Mouse (Mus musculus) hindbrain, postnatal 0 days (tissue): Measurements from ENCODE around the gene Mapk1ip1l. TPM values are rescaled to one million over a fixed set of nuclear protein-coding genes. Genes with fewer than 3 reads are reported as not detected.

Experiments used
- ATAC-seq: fragments of 200-750 bp; cut with Nextera tagmentation; 2 replicates; pipeline ENCODE4 v1.8.0; 2017; ENCODE audit warnings: mild to moderate bottlenecking, moderate TSS enrichment, moderate library complexity
- DNase-seq: peaks from one replicate; pipeline ENCODE4 v3.0.0-alpha.2; 2015; ENCODE audit warnings: low spot score
- H3K27ac ChIP-seq: fragments of 300-500 bp; sonication (generic); 2 replicates; pipeline ENCODE4 v1.5.1; 2014; ENCODE audit warnings: mild to moderate bottlenecking
- H3K27me3 ChIP-seq: fragments of 300-500 bp; sonication (generic); 2 replicates; pipeline ENCODE4 v1.6.1; 2014; ENCODE audit warnings: low read length, mixed read lengths; ENCODE audit not compliant: insufficient read depth
- H3K36me3 ChIP-seq: fragments of 300-500 bp; sonication (generic); 2 replicates; pipeline ENCODE4 v1.6.1; 2014; ENCODE audit warnings: low read length, mixed read lengths; ENCODE audit not compliant: insufficient read depth
- H3K4me1 ChIP-seq: fragments of 300-500 bp; sonication (generic); 2 replicates; pipeline ENCODE4 v1.6.1; 2014; ENCODE audit warnings: antibody characterized with exemption, low read length, mixed read lengths; ENCODE audit not compliant: insufficient read depth
- H3K4me2 ChIP-seq: fragments of 300-500 bp; sonication (generic); 2 replicates; pipeline ENCODE4 v1.6.1; 2014; ENCODE audit warnings: low read depth, mild to moderate bottlenecking, low read length, moderate library complexity, mixed read lengths
- H3K4me3 ChIP-seq: fragments of 300-500 bp; sonication (generic); 2 replicates; pipeline ENCODE4 v1.5.1; 2014; ENCODE audit warnings: low read length
- H3K9ac ChIP-seq: fragments of 300-500 bp; sonication (generic); replicated peaks from 2 replicates; pipeline ENCODE4 v1.6.1; 2014; ENCODE audit warnings: mild to moderate bottlenecking, low read length, moderate library complexity, mixed read lengths
- H3K9me3 ChIP-seq: fragments of 300-500 bp; sonication (generic); 2 replicates; pipeline ENCODE4 v1.6.1; 2016; ENCODE audit warnings: low read length, mixed read lengths
- CTCF ChIP-seq: IDR thresholded peaks from 2 replicates; pipeline ENCODE4 v1.5.1; 2016; ENCODE audit warnings: antibody characterized with exemption, control low read depth, low read depth
- WGBS: fragments of 180-500 bp; shearing (Covaris S2); extraction: QIAGEN DNeasy Blood & Tissue Kit; methylation state at CpG from one replicate; pipeline ENCODE4 v1.1.7; 2014; 5-methylcytosine and 5-hydroxymethylcytosine counted together
- polyA plus RNA-seq: library from polyadenylated mRNA; unstranded; fragments of >200 nt; fragmentation: Nextera tagmentation; extraction: Ambion mirVana; gene quantifications from 2 replicates; pipeline ENCODE4 v1.2.1, GENCODE M21; 2015
- total RNA-seq: library from RNA; depleted of rRNA; stranded (reverse); fragments of >200 nt; gene quantifications from 2 replicates; pipeline ENCODE4 v1.2.3, GENCODE M21; 2014

Mapk1ip1l gene
- total and polyA plus RNA-seq, 2 experiments from 2014 or later, result 33.9 to 50.3 TPM

GRCm38 (mm10) chr14:47285271-47285670, 12.8 kb upstream of the Mapk1ip1l start:
- no peak overlapping the region for H3K4me2 ChIP-seq
- H3K4me3 ChIP-seq, result no peak overlapping the region
- no peaks in the 10 kb centered on the region for H3K9me3 ChIP-seq
- H3K27me3 ChIP-seq, result no peaks in the 10 kb centered on the region
- H3K9ac ChIP-seq, result no peak overlapping the region
- H3K27ac ChIP-seq, result no peak overlapping the region
- no peaks in the 10 kb centered on the region for H3K4me1 ChIP-seq
- WGBS, result 94% methylated on average over 2 of the region's 2 CpGs
- no peak for DNase-seq
- TF ChIP-seq CTCF, result no peak
- no peak for ATAC-seq
- H3K36me3 ChIP-seq, result peaks cover 4% of the 10 kb centered on the region; the same call in 1 of the 2 replicates

GRCm38 (mm10) chr14:47286215-47286614, 11.9 kb upstream of the Mapk1ip1l start:
- no peak for DNase-seq
- ATAC-seq, result no peak
- no peaks in the 10 kb centered on the region for H3K4me1 ChIP-seq
- 95% methylated on average over 1 of the region's 1 CpGs for WGBS
- no peak overlapping the region for H3K4me3 ChIP-seq
- H3K36me3 ChIP-seq, result peaks cover 9% of the 10 kb centered on the region; the same call in 1 of the 2 replicates
- no peak overlapping the region for H3K27ac ChIP-seq
- H3K9me3 ChIP-seq, result no peaks in the 10 kb centered on the region
- H3K9ac ChIP-seq, result no peak overlapping the region
- no peak overlapping the region for H3K4me2 ChIP-seq
- H3K27me3 ChIP-seq, result no peaks in the 10 kb centered on the region
- TF ChIP-seq CTCF, result no peak

GRCm38 (mm10) chr14:47287021-47287420, 11.0 kb upstream of the Mapk1ip1l start:
- H3K27me3 ChIP-seq, result no peaks in the 10 kb centered on the region
- DNase-seq, result no peak
- H3K4me3 ChIP-seq, result no peak overlapping the region
- H3K4me2 ChIP-seq, result no peak overlapping the region
- no peak overlapping the region for H3K27ac ChIP-seq
- TF ChIP-seq CTCF, result no peak
- H3K9me3 ChIP-seq, result no peaks in the 10 kb centered on the region
- no peak for ATAC-seq
- H3K4me1 ChIP-seq, result no peaks in the 10 kb centered on the region
- 89% methylated on average over 5 of the region's 5 CpGs for WGBS
- no peak overlapping the region for H3K9ac ChIP-seq
- peaks cover 9% of the 10 kb centered on the region; the same call in 1 of the 2 replicates for H3K36me3 ChIP-seq

- Histone ChIP-seq H3K9ac (no peak overlapping the region), H3K9me3 (no peaks in the 10 kb centered on the region), H3K4me3 (no peak overlapping the region), H3K27ac (no peak overlapping the region), H3K36me3 (peaks cover 9% of the 10 kb centered on the region; the same call in 1 of the 2 replicates), H3K27me3 (no peaks in the 10 kb centered on the region), H3K4me2 (no peak overlapping the region), H3K4me1 (no peaks in the 10 kb centered on the region)
- no peak for TF ChIP-seq CTCF
- WGBS, result 80% methylated on average over 1 of the region's 1 CpGs
- no peak for ATAC-seq
- DNase-seq, result no peak
Measured at GRCm38 (mm10) chr14:47291772-47292171, 6.3 kb upstream of the Mapk1ip1l start.

GRCm38 (mm10) chr14:47294136-47294535, 3.9 kb upstream of the Mapk1ip1l start:
- H3K9ac ChIP-seq, result no peak overlapping the region
- ATAC-seq, result no peak

GRCm38 (mm10) chr14:47296232-47296631, 1.8 kb upstream of the Mapk1ip1l start:
- no peak for DNase-seq
- H3K4me2 ChIP-seq, result no peak overlapping the region
- TF ChIP-seq CTCF, result no peak
- H3K27ac ChIP-seq, result no peak overlapping the region
- ATAC-seq, result no peak
- no peaks in the 10 kb centered on the region for H3K36me3 ChIP-seq
- no peak overlapping the region for H3K4me3 ChIP-seq
- 69% methylated on average over 2 of the region's 2 CpGs for WGBS
- H3K9me3 ChIP-seq, result no peaks in the 10 kb centered on the region
- H3K27me3 ChIP-seq, result no peaks in the 10 kb centered on the region
- H3K9ac ChIP-seq, result no peak overlapping the region
- peaks cover 9% of the 10 kb centered on the region for H3K4me1 ChIP-seq

More at GRCm38 (mm10) chr14:47294136-47294535, 3.9 kb upstream of the Mapk1ip1l start:
- DNase-seq, result no peak
- no peak for TF ChIP-seq CTCF
- no peaks in the 10 kb centered on the region for H3K4me1 ChIP-seq
- no peaks in the 10 kb centered on the region for H3K9me3 ChIP-seq
- no peak overlapping the region for H3K4me3 ChIP-seq
- H3K27me3 ChIP-seq, result no peaks in the 10 kb centered on the region
- no peak overlapping the region for H3K27ac ChIP-seq
- peaks cover 9% of the 10 kb centered on the region; the same call in 1 of the 2 replicates for H3K36me3 ChIP-seq
- H3K4me2 ChIP-seq, result no peak overlapping the region
- WGBS, result 50% methylated on average over 4 of the region's 4 CpGs

GRCm38 (mm10) chr14:47298408-47298792, 334 bp downstream of the Mapk1ip1l start:
- no peak for DNase-seq
- peak; percentile 93 for ATAC-seq
- no peak for TF ChIP-seq CTCF
- Histone ChIP-seq H3K27ac (peak overlapping the region; percentile 99), H3K4me2 (peak overlapping the region; percentile 85), H3K9ac (peak overlapping the region; percentile 97), H3K4me1 (peaks cover 9% of the 10 kb centered on the region), H3K27me3 (no peaks in the 10 kb centered on the region), H3K9me3 (no peaks in the 10 kb centered on the region), H3K4me3 (peak overlapping the region; percentile 98), H3K36me3 (no peaks in the 10 kb centered on the region)
- WGBS, result under 1% methylated on average over 28 of the region's 38 CpGs
